Mouse (Mus musculus): ENCODE measurements around the gene B3gnt7. TPM values are rescaled to one million over a fixed set of nuclear protein-coding genes. Genes with fewer than 3 reads are reported as not detected.
A peak's percentile ranks its signal among the peaks of the same experiment; 100 is the strongest.

Gene B3gnt7
- polyA plus RNA-seq, 1 experiment, result 17.9 TPM

DNA sequence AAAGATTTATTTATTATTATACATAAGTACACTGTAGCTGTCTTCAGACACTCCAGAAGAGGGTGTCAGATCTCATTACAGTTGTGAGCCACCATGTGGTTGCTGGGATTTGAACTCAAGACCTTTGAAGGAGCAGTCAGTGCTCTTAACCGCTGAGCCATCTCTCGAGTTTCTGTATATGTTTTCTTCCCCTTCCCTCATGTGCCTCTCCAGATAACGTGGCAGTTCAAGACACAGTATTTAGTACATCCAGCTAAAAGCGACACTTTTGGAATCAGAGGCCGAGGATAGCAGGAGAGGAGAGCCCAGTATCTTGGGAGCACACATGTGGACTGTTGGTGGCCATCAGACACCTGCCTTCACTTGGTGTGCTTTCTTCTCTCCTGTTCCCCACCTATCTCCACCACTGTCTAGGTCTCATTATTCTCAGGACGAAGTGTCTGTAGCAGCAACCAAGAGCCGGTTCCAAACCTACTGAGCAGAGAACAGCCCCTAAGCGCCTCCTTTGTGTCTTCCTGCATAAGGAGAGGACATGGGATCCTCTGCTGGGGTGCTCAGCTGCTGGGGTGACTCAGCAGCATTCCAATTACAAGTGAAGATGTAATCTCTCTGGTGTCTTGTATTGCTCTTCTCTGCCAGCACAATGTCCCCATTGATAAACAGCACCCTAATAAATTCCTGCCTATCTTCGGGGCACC lies 34.0 kb upstream of the B3gnt7 start:
- Histone ChIP-seq H3K36me3 (ENCODE audit: control insufficient read depth, insufficient read depth, low read length) (no peaks in the 10 kb centered on the region), H3K4me1 (ENCODE audit: control insufficient read depth, insufficient read depth, insufficient read length, low read length) (peaks cover 25% of the 10 kb centered on the region), H3K4me3 (ENCODE audit: low read depth, low read length) (no peak overlapping the region), H3K27me3 (ENCODE audit: control insufficient read depth, insufficient read depth, low read length) (no peaks in the 10 kb centered on the region), H3K27ac (ENCODE audit: insufficient read depth, low read depth, low read length) (peak overlapping the region; percentile 29; the same call in 1 of the 2 replicates)
- 59% methylated on average over 9 of the region's 9 CpGs for WGBS
- TF ChIP-seq CTCF (IDR thresholded peaks at IDR 0.05; ENCODE audit: extremely low read depth, insufficient read length, insufficient replicate concordance, low read depth, low read length) (no peak), POLR2A (IDR thresholded peaks at IDR 0.05; ENCODE audit: low read depth, low read length) (no peak)

DNA sequence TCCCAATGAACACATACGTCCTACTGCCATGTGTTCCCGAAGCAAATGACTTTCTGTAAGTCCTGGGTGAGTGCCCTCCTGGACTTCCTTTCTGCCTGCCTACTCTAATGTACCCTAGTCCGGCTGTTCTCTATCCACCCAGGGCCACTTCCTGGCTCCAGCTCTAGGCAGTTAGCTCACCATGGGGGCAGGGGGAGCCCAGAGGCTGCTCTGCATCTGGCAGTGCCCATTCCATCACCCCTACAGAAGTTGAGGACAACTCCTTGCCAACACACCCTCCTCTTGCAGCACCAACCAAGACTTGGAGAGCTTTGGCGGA lies 33.5 kb upstream of the B3gnt7 start:
- no peaks in the 10 kb centered on the region for H3K36me3 ChIP-seq (ENCODE audit: control insufficient read depth, insufficient read depth, low read length)
- peak overlapping the region; percentile 68 for H3K27ac ChIP-seq (ENCODE audit: insufficient read depth, low read depth, low read length)
- no peak overlapping the region for H3K4me3 ChIP-seq (ENCODE audit: low read depth, low read length)
- H3K27me3 ChIP-seq (ENCODE audit: control insufficient read depth, insufficient read depth, low read length), result no peaks in the 10 kb centered on the region
- TF ChIP-seq POLR2A (IDR thresholded peaks at IDR 0.05; ENCODE audit: low read depth, low read length), result no peak
- no peak for TF ChIP-seq CTCF (IDR thresholded peaks at IDR 0.05; ENCODE audit: extremely low read depth, insufficient read length, insufficient replicate concordance, low read depth, low read length)
- H3K4me1 ChIP-seq (ENCODE audit: control insufficient read depth, insufficient read depth, insufficient read length, low read length), result peaks cover 25% of the 10 kb centered on the region
- 35% methylated on average over 4 of the region's 4 CpGs for WGBS

GRCm38 (mm10) chr1:86271707-86272106 lies 30.9 kb upstream of the B3gnt7 start:
- no peak overlapping the region for H3K4me3 ChIP-seq (ENCODE audit: low read depth, low read length)
- peak overlapping the region; percentile 52 for H3K27ac ChIP-seq (ENCODE audit: insufficient read depth, low read depth, low read length)
- H3K4me1 ChIP-seq (ENCODE audit: control insufficient read depth, insufficient read depth, insufficient read length, low read length), result peaks cover 25% of the 10 kb centered on the region
- 43% methylated on average over 6 of the region's 6 CpGs for WGBS
- TF ChIP-seq CTCF (IDR thresholded peaks at IDR 0.05; ENCODE audit: extremely low read depth, insufficient read length, insufficient replicate concordance, low read depth, low read length) (no peak), POLR2A (IDR thresholded peaks at IDR 0.05; ENCODE audit: low read depth, low read length) (0 out of 2 replicates have a peak, but pooled peaks have one; percentile 27)
- H3K36me3 ChIP-seq (ENCODE audit: control insufficient read depth, insufficient read depth, low read length), result no peaks in the 10 kb centered on the region
- no peaks in the 10 kb centered on the region for H3K27me3 ChIP-seq (ENCODE audit: control insufficient read depth, insufficient read depth, low read length)

GRCm38 (mm10) chr1:86277055-86277454 lies 25.6 kb upstream of the B3gnt7 start:
- WGBS, result 76% methylated on average over 5 of the region's 5 CpGs
- H3K27me3 ChIP-seq (ENCODE audit: control insufficient read depth, insufficient read depth, low read length), result no peaks in the 10 kb centered on the region
- H3K4me1 ChIP-seq (ENCODE audit: control insufficient read depth, insufficient read depth, insufficient read length, low read length), result peaks cover 20% of the 10 kb centered on the region
- H3K27ac ChIP-seq (ENCODE audit: insufficient read depth, low read depth, low read length), result no peak overlapping the region
- TF ChIP-seq CTCF (IDR thresholded peaks at IDR 0.05; ENCODE audit: extremely low read depth, insufficient read length, insufficient replicate concordance, low read depth, low read length) (no peak), POLR2A (IDR thresholded peaks at IDR 0.05; ENCODE audit: low read depth, low read length) (no peak)
- H3K4me3 ChIP-seq (ENCODE audit: low read depth, low read length), result no peak overlapping the region
- no peaks in the 10 kb centered on the region for H3K36me3 ChIP-seq (ENCODE audit: control insufficient read depth, insufficient read depth, low read length)

DNA sequence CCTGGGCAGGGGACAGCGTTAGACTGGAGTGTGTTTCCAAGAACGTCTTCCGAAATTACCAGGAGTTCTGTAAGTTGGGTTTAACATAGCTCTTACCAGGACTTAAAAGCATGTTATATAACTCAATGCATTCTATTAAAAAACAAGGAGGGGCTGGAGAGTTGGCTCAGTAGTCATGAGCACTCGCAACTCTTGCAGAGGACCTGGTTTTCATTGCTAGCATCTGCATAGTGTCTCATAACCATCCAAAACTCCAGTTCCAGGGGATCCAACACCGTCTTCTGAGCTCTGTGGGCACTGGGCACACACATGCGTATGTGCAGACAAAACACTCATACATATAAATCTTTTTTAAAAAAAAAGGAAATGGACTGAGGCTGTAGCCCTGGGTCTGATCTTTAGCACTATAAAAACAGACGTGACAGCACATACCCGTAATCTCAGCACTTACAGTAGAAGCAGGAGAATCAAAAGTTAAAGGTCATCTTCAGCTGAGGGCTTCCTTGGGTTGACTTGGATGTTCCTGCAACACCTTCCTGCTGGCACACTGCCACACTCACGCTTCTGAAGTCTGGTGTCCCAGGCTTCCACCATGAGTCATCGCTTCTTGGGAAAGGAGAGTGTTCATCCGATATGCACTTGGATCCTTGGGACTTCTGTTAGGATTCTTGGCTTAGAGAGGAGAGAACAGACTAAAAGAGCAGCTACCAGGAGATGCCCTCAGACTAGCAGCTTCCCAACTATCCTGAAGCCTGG lies 20.7 kb upstream of the B3gnt7 start:
- Histone ChIP-seq H3K36me3 (ENCODE audit: control insufficient read depth, insufficient read depth, low read length) (no peaks in the 10 kb centered on the region), H3K4me3 (ENCODE audit: low read depth, low read length) (no peak overlapping the region), H3K27me3 (ENCODE audit: control insufficient read depth, insufficient read depth, low read length) (no peaks in the 10 kb centered on the region), H3K4me1 (ENCODE audit: control insufficient read depth, insufficient read depth, insufficient read length, low read length) (peaks cover 24% of the 10 kb centered on the region), H3K27ac (ENCODE audit: insufficient read depth, low read depth, low read length) (peak overlapping the region; percentile 40)
- 44% methylated on average over 11 of the region's 11 CpGs for WGBS
- TF ChIP-seq POLR2A (IDR thresholded peaks at IDR 0.05; ENCODE audit: low read depth, low read length), result no peak
- TF ChIP-seq CTCF (IDR thresholded peaks at IDR 0.05; ENCODE audit: extremely low read depth, insufficient read length, insufficient replicate concordance, low read depth, low read length), result no peak

DNA sequence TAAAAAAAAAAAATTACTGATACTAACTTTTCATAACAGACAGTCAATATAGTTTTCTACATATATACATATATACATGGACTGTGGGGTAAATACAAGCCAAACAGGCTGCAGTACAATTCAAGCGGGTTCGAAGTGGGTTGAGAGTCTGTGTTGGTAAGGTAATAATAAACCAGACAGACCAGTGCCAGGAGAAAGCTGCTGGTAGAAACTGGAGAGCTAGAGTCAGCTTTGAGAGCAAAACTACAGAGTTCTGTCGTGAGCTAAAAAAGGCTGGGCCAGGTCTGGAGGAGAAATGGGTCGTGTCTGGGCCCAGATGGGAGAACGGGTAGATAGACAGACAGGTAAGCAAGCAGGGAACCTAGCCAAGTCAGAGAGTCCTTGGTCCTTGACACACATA lies 18.5 kb upstream of the B3gnt7 start:
- TF ChIP-seq POLR2A (IDR thresholded peaks at IDR 0.05; ENCODE audit: low read depth, low read length) (no peak), CTCF (IDR thresholded peaks at IDR 0.05; ENCODE audit: extremely low read depth, insufficient read length, insufficient replicate concordance, low read depth, low read length) (no peak)
- H3K27me3 ChIP-seq (ENCODE audit: control insufficient read depth, insufficient read depth, low read length), result no peaks in the 10 kb centered on the region
- no peaks in the 10 kb centered on the region for H3K36me3 ChIP-seq (ENCODE audit: control insufficient read depth, insufficient read depth, low read length)
- peaks cover 15% of the 10 kb centered on the region; the same call in 1 of the 2 replicates for H3K4me1 ChIP-seq (ENCODE audit: control insufficient read depth, insufficient read depth, insufficient read length, low read length)
- WGBS, result 91% methylated on average over 5 of the region's 5 CpGs
- no peak overlapping the region for H3K4me3 ChIP-seq (ENCODE audit: low read depth, low read length)
- no peak overlapping the region for H3K27ac ChIP-seq (ENCODE audit: insufficient read depth, low read depth, low read length)

- no peak overlapping the region for H3K27ac ChIP-seq (ENCODE audit: insufficient read depth, low read depth, low read length)
- no peaks in the 10 kb centered on the region for H3K36me3 ChIP-seq (ENCODE audit: control insufficient read depth, insufficient read depth, low read length)
- WGBS, result 76% methylated on average over 6 of the region's 6 CpGs
- H3K4me1 ChIP-seq (ENCODE audit: control insufficient read depth, insufficient read depth, insufficient read length, low read length), result peaks cover 15% of the 10 kb centered on the region; the same call in 1 of the 2 replicates
- H3K27me3 ChIP-seq (ENCODE audit: control insufficient read depth, insufficient read depth, low read length), result no peaks in the 10 kb centered on the region
- H3K4me3 ChIP-seq (ENCODE audit: low read depth, low read length), result no peak overlapping the region
- TF ChIP-seq POLR2A (IDR thresholded peaks at IDR 0.05; ENCODE audit: low read depth, low read length), result no peak
- no peak for TF ChIP-seq CTCF (IDR thresholded peaks at IDR 0.05; ENCODE audit: extremely low read depth, insufficient read length, insufficient replicate concordance, low read depth, low read length)
Observed at GRCm38 (mm10) chr1:86285295-86285694, 17.3 kb upstream of the B3gnt7 start.

Measured in small intestine, adult 2 months (tissue).